Mouse (Mus musculus) MEL (cell line): ENCODE data around the gene Tmbim1. TPM values are rescaled to one million over a fixed set of nuclear protein-coding genes. Genes with fewer than 3 reads are reported as not detected.

Source experiments
- DNase-seq: peaks from one replicate; pipeline ENCODE4 v3.0.0; 2011; ENCODE audit warnings: low read depth, low spot score
- H3K27ac ChIP-seq: 2 replicates; pipeline ENCODE4 v1.5.1; 2012; ENCODE audit warnings: low read depth, mild to moderate bottlenecking, control low read depth, low read length, moderate library complexity; ENCODE audit not compliant: control insufficient read depth
- H3K27me3 ChIP-seq, 2 experiments: fragments of 150-350 bp in 1 of 2; sonication (generic) in 1 of 2; 2 replicates each; pipeline ENCODE4 v1.6.1; 2012; ENCODE audit warnings: low read length in 2 of 2, mild to moderate bottlenecking in 2 of 2, improper control_type of control experiment in 1 of 2, moderate library complexity in 1 of 2; ENCODE audit not compliant: insufficient read depth in 2 of 2, control insufficient read depth in 1 of 2
- H3K36me3 ChIP-seq, 2 experiments: 2 replicates each; pipeline ENCODE4 v1.6.1; 2012 to 2014; ENCODE audit warnings: low read length in 2 of 2, improper control_type of control experiment in 1 of 2, inconsistent platforms in 1 of 2, mild to moderate bottlenecking in 1 of 2; ENCODE audit not compliant: insufficient read depth in 2 of 2, control insufficient read depth in 1 of 2
- H3K4me1 ChIP-seq, 2 experiments: fragments of 150-350 bp in 1 of 2; sonication (generic) in 1 of 2; 2 replicates each; pipeline ENCODE4 v1.6.1; 2012; ENCODE audit warnings: low read length in 2 of 2, improper control_type of control experiment in 1 of 2, mild to moderate bottlenecking in 1 of 2; ENCODE audit not compliant: insufficient read depth in 2 of 2, control insufficient read depth in 1 of 2
- H3K4me3 ChIP-seq, 2 experiments: fragments of 150-350 bp in 1 of 2; sonication (generic) in 1 of 2; 2 replicates each; pipeline ENCODE4 v1.5.1; 2012; ENCODE audit warnings: low read depth in 2 of 2, low read length in 2 of 2, mild to moderate bottlenecking in 2 of 2, moderate library complexity in 2 of 2, control low read depth in 1 of 2, improper control_type of control experiment in 1 of 2; ENCODE audit not compliant: control insufficient read depth in 1 of 2, insufficient read depth in 1 of 2
- H3K79me2 ChIP-seq: 2 replicates; pipeline ENCODE4 v1.6.1; 2012; ENCODE audit warnings: mild to moderate bottlenecking, low read length, moderate library complexity; ENCODE audit not compliant: control insufficient read depth, poor library complexity, insufficient read depth
- H3K9ac ChIP-seq: 2 replicates; pipeline ENCODE4 v1.6.1; 2012; ENCODE audit warnings: low read depth, mild to moderate bottlenecking, control low read depth, low read length, moderate library complexity; ENCODE audit not compliant: control insufficient read depth, poor library complexity, severe bottlenecking
- H3K9me3 ChIP-seq: fragments of 150-350 bp; sonication (generic); replicated peaks from 2 replicates; pipeline ENCODE4 v1.6.1; 2012; ENCODE audit warnings: mild to moderate bottlenecking, low read length, improper control_type of control experiment, moderate library complexity; ENCODE audit not compliant: insufficient read depth
- BHLHE40 ChIP-seq: IDR thresholded peaks from 2 replicates; pipeline ENCODE4 v1.6.1; 2012; ENCODE audit warnings: low read depth, mild to moderate bottlenecking, inconsistent platforms, low read length, improper control_type of control experiment, borderline replicate concordance
- ELF1 ChIP-seq: IDR thresholded peaks from 2 replicates; pipeline ENCODE4 v1.6.1; 2014; ENCODE audit warnings: low read depth, mild to moderate bottlenecking, inconsistent platforms, low read length, improper control_type of control experiment, moderate library complexity
- GATA1 ChIP-seq: IDR thresholded peaks from 2 replicates; pipeline ENCODE4 v1.6.1; 2011; ENCODE audit warnings: low read depth, low read length, improper control_type of control experiment
- MAX ChIP-seq: IDR thresholded peaks from 2 replicates; pipeline ENCODE4 v1.6.1; 2011; ENCODE audit warnings: low read length, improper control_type of control experiment
- MYB ChIP-seq: IDR thresholded peaks from 2 replicates; pipeline ENCODE4 v1.6.1; 2011; ENCODE audit warnings: mild to moderate bottlenecking, low read depth, low read length, improper control_type of control experiment
- NELFE ChIP-seq: IDR thresholded peaks from 2 replicates; pipeline ENCODE4 v1.6.1; 2011; ENCODE audit warnings: low read depth, low read length, improper control_type of control experiment
- NRF1 ChIP-seq: IDR thresholded peaks from 2 replicates; pipeline ENCODE4 v1.6.1; 2014; ENCODE audit warnings: low read depth, mild to moderate bottlenecking, inconsistent platforms, low read length, improper control_type of control experiment, moderate library complexity; ENCODE audit not compliant: poor library complexity, insufficient read depth, severe bottlenecking
- POLR2AphosphoS2 ChIP-seq: IDR thresholded peaks from 2 replicates; pipeline ENCODE4 v1.6.1; 2011; ENCODE audit warnings: low read length, improper control_type of control experiment
- POLR2AphosphoS5 ChIP-seq: IDR thresholded peaks from 2 replicates; pipeline ENCODE4 v1.6.1; 2012; ENCODE audit warnings: low read depth, borderline replicate concordance, mild to moderate bottlenecking, inconsistent platforms, low read length, moderate library complexity, mixed read lengths
- RAD21 ChIP-seq: IDR thresholded peaks from 2 replicates; pipeline ENCODE4 v1.6.1; 2011; ENCODE audit warnings: mild to moderate bottlenecking, low read depth, low read length, improper control_type of control experiment
- SIN3A ChIP-seq: IDR thresholded peaks from 2 replicates; pipeline ENCODE4 v1.6.1; 2012; ENCODE audit warnings: low read length, improper control_type of control experiment, inconsistent platforms
- ZKSCAN1 ChIP-seq: IDR thresholded peaks from 2 replicates; pipeline ENCODE4 v1.6.1; 2012; ENCODE audit warnings: low read depth, mild to moderate bottlenecking, inconsistent platforms, low read length, improper control_type of control experiment, moderate library complexity
- ZNF384 ChIP-seq: IDR thresholded peaks from 2 replicates; pipeline ENCODE4 v1.6.1; 2012; ENCODE audit warnings: low read depth, mild to moderate bottlenecking, inconsistent platforms, low read length, improper control_type of control experiment
- polyA plus RNA-seq, 2 experiments: library from polyadenylated mRNA; stranded (reverse) in 1 of 2; unstranded in 1 of 2; fragments of >175 nt in 1 of 2; fragments of >200 nt in 1 of 2; gene quantifications; 2 replicates each; pipeline versions ENCODE4 v1.2.1 to v1.2.4; 2012; ENCODE audit warnings: low replicate concordance in 2 of 2, low read depth in 1 of 2; ENCODE audit not compliant: insufficient read length in 2 of 2, insufficient read depth in 1 of 2, missing spikeins in 1 of 2
- total RNA-seq: library from RNA; depleted of rRNA; stranded (reverse); fragments of 300-350 nt; gene quantifications from 2 replicates; pipeline ENCODE4 v1.2.3, GENCODE M21; 2012

The Tmbim1 gene
- total and polyA plus RNA-seq, 3 experiments = 13.0 to 20.8 TPM; not detected in 1

- TF ChIP-seq ZKSCAN1 = no peak
- no peak for TF ChIP-seq ELF1
These were observed 6.4 kb downstream of the Tmbim1 start (continued) for GRCm38 (mm10) chr1:74298996-74299395.

DNA sequence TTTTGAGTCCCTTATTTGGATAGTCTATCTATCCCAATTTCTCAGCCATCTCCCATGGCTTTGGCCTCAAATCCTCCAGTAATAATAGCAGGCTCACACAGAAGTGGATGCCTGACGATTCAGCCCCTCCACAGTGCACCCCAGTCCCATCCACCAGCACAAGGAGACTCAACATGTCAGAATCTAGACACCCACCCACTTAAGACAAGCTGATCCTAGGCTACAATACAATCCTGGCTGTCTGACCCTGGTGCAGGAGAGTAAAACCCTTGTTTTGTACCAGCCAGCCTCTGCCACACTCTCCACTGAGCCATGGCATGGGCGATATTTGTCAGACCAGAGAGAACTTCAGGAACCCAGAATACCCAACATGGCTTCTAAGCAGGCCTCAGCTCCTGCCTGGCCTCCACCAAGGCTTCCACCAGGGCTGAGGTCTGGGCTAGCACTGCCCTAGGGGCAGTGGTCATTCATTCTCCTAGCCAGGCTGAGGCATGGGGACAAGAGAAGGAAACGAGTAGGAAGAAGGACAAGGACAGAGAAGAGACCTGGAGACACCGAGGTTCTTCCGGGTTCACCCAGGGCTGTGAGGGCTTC lies 7.2 kb downstream of the Tmbim1 start:
- H3K79me2 ChIP-seq = peaks cover 11% of the 10 kb centered on the region
- no peaks in the 10 kb centered on the region for H3K9me3 ChIP-seq
- no peak for TF ChIP-seq ZKSCAN1
- no peak for TF ChIP-seq POLR2AphosphoS5
- no peak for TF ChIP-seq BHLHE40
- no peak for TF ChIP-seq SIN3A
- TF ChIP-seq NELFE = no peak
- TF ChIP-seq NRF1 = no peak
- peaks cover 13 to 43% of the 10 kb centered on the region in 2 experiments for H3K4me1 ChIP-seq
- no peak overlapping the region for H3K27ac ChIP-seq
- no peak overlapping the region for H3K4me3 ChIP-seq
- peaks cover 0 to 25% of the 10 kb centered on the region in 2 experiments; a peak in 3 of 4 replicates for H3K36me3 ChIP-seq
- no peak for DNase-seq
- no peaks in the 10 kb centered on the region for H3K27me3 ChIP-seq
- no peak overlapping the region for H3K9ac ChIP-seq

DNA sequence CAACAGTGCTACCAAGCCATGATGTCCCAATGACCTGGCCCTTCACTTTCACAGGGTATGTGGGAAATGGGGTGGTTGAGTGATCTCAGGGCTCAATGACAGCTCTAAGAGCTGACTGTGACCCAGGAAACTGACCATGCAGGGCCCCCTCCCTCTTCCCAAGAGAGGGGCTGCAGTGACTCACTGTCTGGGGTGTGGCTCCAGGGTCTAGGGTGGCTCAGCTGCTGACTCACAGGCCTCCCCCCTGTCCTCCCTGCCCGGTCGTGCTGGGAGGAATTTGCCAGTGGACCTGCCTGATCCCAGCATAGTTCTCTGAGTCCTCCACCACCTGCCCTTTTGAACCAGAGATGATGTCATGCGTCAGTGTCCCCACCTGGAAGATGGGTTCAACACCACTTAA lies 8.2 kb downstream of the Tmbim1 start:
- Histone ChIP-seq H3K4me3 (no peak overlapping the region), H3K27me3 (no peaks in the 10 kb centered on the region), H3K9ac (no peak overlapping the region), H3K27ac (no peak overlapping the region), H3K79me2 (peaks cover 8% of the 10 kb centered on the region), H3K4me1 (peaks cover 13 to 39% of the 10 kb centered on the region in 2 experiments), H3K9me3 (no peaks in the 10 kb centered on the region), H3K36me3 (peaks cover 0 to 25% of the 10 kb centered on the region in 2 experiments)
- DNase-seq = no peak
- TF ChIP-seq NRF1 = no peak

DNA sequence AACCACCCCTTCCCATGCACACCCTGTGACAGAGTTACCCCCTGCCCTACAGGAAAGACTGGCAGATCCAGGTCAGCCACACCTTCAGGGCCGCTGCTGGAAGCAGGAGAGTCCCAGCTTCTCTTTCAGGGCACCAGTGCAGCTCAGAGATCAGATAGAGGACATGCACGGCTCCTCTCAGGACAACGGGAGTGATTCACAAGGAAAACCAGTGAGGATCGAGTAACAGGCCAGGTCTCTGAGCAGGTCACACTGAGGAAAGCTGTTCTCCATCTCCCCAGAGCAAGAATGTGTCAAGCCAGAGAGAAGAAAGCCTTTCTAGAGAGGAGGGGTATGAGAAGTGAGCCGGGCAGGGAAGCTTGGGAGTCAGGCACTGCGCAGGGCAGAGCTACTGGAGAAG lies 8.9 kb downstream of the Tmbim1 start:
- no peaks in the 10 kb centered on the region for H3K27me3 ChIP-seq
- peaks cover 4% of the 10 kb centered on the region for H3K79me2 ChIP-seq
- TF ChIP-seq MAX (no peak), MYB (no peak), ZNF384 (no peak), RAD21 (no peak), POLR2AphosphoS2 (no peak), ZKSCAN1 (no peak), GATA1 (no peak)
- TF ChIP-seq, all 39 proteins: peak for 0
- Histone ChIP-seq H3K9ac (no peak overlapping the region), H3K4me1 (peaks cover 13 to 39% of the 10 kb centered on the region in 2 experiments), H3K9me3 (no peaks in the 10 kb centered on the region), H3K27ac (no peak overlapping the region), H3K4me3 (no peak overlapping the region), H3K36me3 (peaks cover 0 to 25% of the 10 kb centered on the region in 2 experiments)
- no peak for DNase-seq
